Mouse (Mus musculus): ENCODE data around the gene Phactr4. TPM values are rescaled to one million over a fixed set of nuclear protein-coding genes. Genes with fewer than 3 reads are reported as not detected.
A peak's percentile ranks its signal among the peaks of the same experiment; 100 is the strongest.

The Phactr4 gene
- polyA plus RNA-seq, 1 experiment from 2014 or later = 24.7 TPM

GRCm38 (mm10) chr4:132328391-132328982, 93.8 kb downstream of the Phactr4 start:
- peaks cover 12% of the 10 kb centered on the region for H3K36me3 ChIP-seq (ENCODE audit: control insufficient read depth, insufficient read depth, low read length)
- no peaks in the 10 kb centered on the region for H3K27me3 ChIP-seq (ENCODE audit: control insufficient read depth, insufficient read depth, low read length)

GRCm38 (mm10) chr4:132326481-132326880, 95.8 kb downstream of the Phactr4 start:
- ATAC-seq (ENCODE audit: insufficient read depth, low FRiP score, low TSS enrichment) (no peak), DNase-seq (ENCODE audit: low spot score) (no peak)
- Histone ChIP-seq H3K27ac (ENCODE audit: low read depth, low read length) (no peak overlapping the region), H3K9ac (ENCODE audit: low read length) (no peak overlapping the region), H3K36me3 (ENCODE audit: control insufficient read depth, insufficient read depth, low read length) (peaks cover 10% of the 10 kb centered on the region), H3K27me3 (ENCODE audit: control insufficient read depth, insufficient read depth, low read length) (no peaks in the 10 kb centered on the region), H3K4me3 (ENCODE audit: low read depth, low read length) (no peak overlapping the region), H3K4me1 (ENCODE audit: control insufficient read depth, insufficient read depth, low read length) (no peaks in the 10 kb centered on the region), H3K9me3 (ENCODE audit: control insufficient read depth, low read length) (no peaks in the 10 kb centered on the region), H3K4me2 (ENCODE audit: low read depth) (no peak overlapping the region)
- 80% methylated on average over 5 of the region's 5 CpGs for WGBS

More at GRCm38 (mm10) chr4:132328391-132328982, 93.8 kb downstream of the Phactr4 start:
- H3K27ac ChIP-seq (ENCODE audit: low read depth, low read length) = no peak overlapping the region
- peak overlapping the region; percentile 77 for H3K4me3 ChIP-seq (ENCODE audit: low read depth, low read length)
- H3K9me3 ChIP-seq (ENCODE audit: control insufficient read depth, low read length) = no peaks in the 10 kb centered on the region
- H3K4me1 ChIP-seq (ENCODE audit: control insufficient read depth, insufficient read depth, low read length) = no peaks in the 10 kb centered on the region
- DNase-seq (ENCODE audit: low spot score) (no peak), ATAC-seq (ENCODE audit: insufficient read depth, low FRiP score, low TSS enrichment) (no peak)
- 47% methylated on average over 14 of the region's 14 CpGs for WGBS
- H3K9ac ChIP-seq (ENCODE audit: low read length) = peak overlapping the region; percentile 88
- peak overlapping the region; percentile 77 for H3K4me2 ChIP-seq (ENCODE audit: low read depth)

GRCm38 (mm10) chr4:132315711-132316110, 106.6 kb downstream of the Phactr4 start:
- peaks cover 9% of the 10 kb centered on the region for H3K36me3 ChIP-seq (ENCODE audit: control insufficient read depth, insufficient read depth, low read length)
- WGBS = 88% methylated on average over 8 of the region's 8 CpGs
- no peaks in the 10 kb centered on the region for H3K9me3 ChIP-seq (ENCODE audit: control insufficient read depth, low read length)
- no peaks in the 10 kb centered on the region for H3K27me3 ChIP-seq (ENCODE audit: control insufficient read depth, insufficient read depth, low read length)
- H3K9ac ChIP-seq (ENCODE audit: low read length) = no peak overlapping the region
- ATAC-seq (ENCODE audit: insufficient read depth, low FRiP score, low TSS enrichment) (no peak), DNase-seq (ENCODE audit: low spot score) (no peak)
- H3K4me2 ChIP-seq (ENCODE audit: low read depth) = no peak overlapping the region
- no peak overlapping the region for H3K4me3 ChIP-seq (ENCODE audit: low read depth, low read length)
- H3K4me1 ChIP-seq (ENCODE audit: control insufficient read depth, insufficient read depth, low read length) = no peaks in the 10 kb centered on the region
- no peak overlapping the region for H3K27ac ChIP-seq (ENCODE audit: low read depth, low read length)

- H3K9ac ChIP-seq (ENCODE audit: low read length) = no peak overlapping the region
- no peak overlapping the region for H3K4me3 ChIP-seq (ENCODE audit: low read depth, low read length)
- no peaks in the 10 kb centered on the region for H3K9me3 ChIP-seq (ENCODE audit: control insufficient read depth, low read length)
- 84% methylated on average over 5 of the region's 5 CpGs for WGBS
- no peak overlapping the region for H3K27ac ChIP-seq (ENCODE audit: low read depth, low read length)
- DNase-seq (ENCODE audit: low spot score) = no peak
- no peak overlapping the region for H3K4me2 ChIP-seq (ENCODE audit: low read depth)
- H3K27me3 ChIP-seq (ENCODE audit: control insufficient read depth, insufficient read depth, low read length) = no peaks in the 10 kb centered on the region
- H3K4me1 ChIP-seq (ENCODE audit: control insufficient read depth, insufficient read depth, low read length) = peaks cover 6% of the 10 kb centered on the region
- H3K36me3 ChIP-seq (ENCODE audit: control insufficient read depth, insufficient read depth, low read length) = peaks cover 9% of the 10 kb centered on the region
- ATAC-seq (ENCODE audit: insufficient read depth, low FRiP score, low TSS enrichment) = no peak
Observed at GRCm38 (mm10) chr4:132312627-132313026, 109.7 kb downstream of the Phactr4 start.

GRCm38 (mm10) chr4:132311801-132312200, 110.5 kb downstream of the Phactr4 start:
- no peak overlapping the region for H3K4me2 ChIP-seq (ENCODE audit: low read depth)
- 40% methylated on average over 3 of the region's 3 CpGs for WGBS
- H3K36me3 ChIP-seq (ENCODE audit: control insufficient read depth, insufficient read depth, low read length) = peaks cover 9% of the 10 kb centered on the region
- no peaks in the 10 kb centered on the region for H3K9me3 ChIP-seq (ENCODE audit: control insufficient read depth, low read length)
- no peak overlapping the region for H3K27ac ChIP-seq (ENCODE audit: low read depth, low read length)
- ATAC-seq (ENCODE audit: insufficient read depth, low FRiP score, low TSS enrichment) = no peak
- H3K4me1 ChIP-seq (ENCODE audit: control insufficient read depth, insufficient read depth, low read length) = peaks cover 6% of the 10 kb centered on the region
- H3K27me3 ChIP-seq (ENCODE audit: control insufficient read depth, insufficient read depth, low read length) = no peaks in the 10 kb centered on the region
- H3K9ac ChIP-seq (ENCODE audit: low read length) = no peak overlapping the region
- DNase-seq (ENCODE audit: low spot score) = no peak
- H3K4me3 ChIP-seq (ENCODE audit: low read depth, low read length) = no peak overlapping the region

GRCm38 (mm10) chr4:132311209-132311608, 111.1 kb downstream of the Phactr4 start:
- H3K27ac ChIP-seq (ENCODE audit: low read depth, low read length) = no peak overlapping the region
- H3K4me2 ChIP-seq (ENCODE audit: low read depth) = no peak overlapping the region
- H3K4me3 ChIP-seq (ENCODE audit: low read depth, low read length) = no peak overlapping the region
- H3K36me3 ChIP-seq (ENCODE audit: control insufficient read depth, insufficient read depth, low read length) = peaks cover 9% of the 10 kb centered on the region
- ATAC-seq (ENCODE audit: insufficient read depth, low FRiP score, low TSS enrichment) = no peak
- WGBS = 32% methylated on average over 1 of the region's 1 CpGs
- H3K4me1 ChIP-seq (ENCODE audit: control insufficient read depth, insufficient read depth, low read length) = peaks cover 6% of the 10 kb centered on the region
- no peaks in the 10 kb centered on the region for H3K9me3 ChIP-seq (ENCODE audit: control insufficient read depth, low read length)
- no peaks in the 10 kb centered on the region for H3K27me3 ChIP-seq (ENCODE audit: control insufficient read depth, insufficient read depth, low read length)
- no peak for DNase-seq (ENCODE audit: low spot score)
- H3K9ac ChIP-seq (ENCODE audit: low read length) = no peak overlapping the region

- peak overlapping the region; percentile 96 for H3K4me2 ChIP-seq (ENCODE audit: low read depth)
- H3K9ac ChIP-seq (ENCODE audit: low read length) = peak overlapping the region; percentile 82
- no peak for ATAC-seq (ENCODE audit: insufficient read depth, low FRiP score, low TSS enrichment)
- no peaks in the 10 kb centered on the region for H3K9me3 ChIP-seq (ENCODE audit: control insufficient read depth, low read length)
- WGBS = 28% methylated on average over 10 of the region's 10 CpGs
- H3K27ac ChIP-seq (ENCODE audit: low read depth, low read length) = no peak overlapping the region; the same call in 1 of the 2 replicates
- peak overlapping the region; percentile 73 for H3K4me3 ChIP-seq (ENCODE audit: low read depth, low read length)
- peaks cover 9% of the 10 kb centered on the region for H3K36me3 ChIP-seq (ENCODE audit: control insufficient read depth, insufficient read depth, low read length)
- peak; percentile 35 for DNase-seq (ENCODE audit: low spot score)
- H3K27me3 ChIP-seq (ENCODE audit: control insufficient read depth, insufficient read depth, low read length) = no peaks in the 10 kb centered on the region
- H3K4me1 ChIP-seq (ENCODE audit: control insufficient read depth, insufficient read depth, low read length) = peaks cover 6% of the 10 kb centered on the region
Observed at GRCm38 (mm10) chr4:132309849-132310472, 112.3 kb downstream of the Phactr4 start.

- ATAC-seq (ENCODE audit: insufficient read depth, low FRiP score, low TSS enrichment) = no peak
- Histone ChIP-seq H3K27me3 (ENCODE audit: control insufficient read depth, insufficient read depth, low read length) (no peaks in the 10 kb centered on the region), H3K27ac (ENCODE audit: low read depth, low read length) (peak overlapping the region; percentile 53), H3K9ac (ENCODE audit: low read length) (peak overlapping the region; percentile 82), H3K9me3 (ENCODE audit: control insufficient read depth, low read length) (no peaks in the 10 kb centered on the region), H3K4me3 (ENCODE audit: low read depth, low read length) (peak overlapping the region; percentile 73), H3K4me2 (ENCODE audit: low read depth) (peak overlapping the region; percentile 96), H3K4me1 (ENCODE audit: control insufficient read depth, insufficient read depth, low read length) (peaks cover 6% of the 10 kb centered on the region), H3K36me3 (ENCODE audit: control insufficient read depth, insufficient read depth, low read length) (peaks cover 9% of the 10 kb centered on the region)
- WGBS = 1% methylated on average over 15 of the region's 15 CpGs
- peak; percentile 35 for DNase-seq (ENCODE audit: low spot score)
Observed at GRCm38 (mm10) chr4:132309140-132309848, 113.0 kb downstream of the Phactr4 start.

All from neural tube, embryonic 11.5 days (tissue).